Mouse (Mus musculus): Measurements from ENCODE around the gene 1600014C23Rik. TPM values are rescaled to one million over a fixed set of nuclear protein-coding genes. Genes with fewer than 3 reads are reported as not detected.

1600014C23Rik gene
- polyA plus RNA-seq, 1 experiment = not detected

DNA sequence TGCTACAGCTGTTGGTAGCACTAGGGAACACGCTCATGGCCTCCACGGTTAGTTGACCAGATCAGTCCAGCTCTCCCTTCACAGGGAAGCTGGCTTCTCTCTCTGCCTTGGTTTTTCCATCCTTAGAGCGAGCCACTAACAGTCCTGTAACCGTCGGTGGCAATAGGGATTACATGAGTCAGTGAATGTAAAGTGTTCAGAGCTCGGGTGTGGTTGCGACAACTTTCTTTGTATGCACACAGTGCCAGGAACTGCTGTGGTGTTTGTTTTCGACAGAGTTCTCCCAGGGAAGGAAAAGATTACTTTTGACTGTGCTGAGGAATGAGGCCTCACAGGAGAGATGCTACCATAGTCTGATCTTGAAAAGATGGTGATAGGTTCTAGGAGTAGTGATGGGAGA lies 29.5 kb upstream of the 1600014C23Rik start:
- Histone ChIP-seq H3K9ac (ENCODE audit: low read depth, poor library complexity, severe bottlenecking) (no peak overlapping the region), H3K9me3 (replicated peaks; ENCODE audit: control insufficient read depth, insufficient read depth, low read length, poor library complexity, severe bottlenecking) (no peaks in the 10 kb centered on the region), H3K36me3 (ENCODE audit: control insufficient read depth, insufficient read depth, low read length, poor library complexity, severe bottlenecking) (no peaks in the 10 kb centered on the region), H3K27ac (ENCODE audit: insufficient read depth, low read length) (no peak overlapping the region), H3K4me3 (ENCODE audit: low read depth, low read length) (peak overlapping the region; percentile 20; the same call in 1 of the 2 replicates), H3K4me1 (ENCODE audit: control insufficient read depth, insufficient read depth, low read length) (peaks cover 14% of the 10 kb centered on the region), H3K27me3 (ENCODE audit: control insufficient read depth, insufficient read depth, low read length, poor library complexity, severe bottlenecking) (no peaks in the 10 kb centered on the region)
- TF ChIP-seq POLR2A (IDR thresholded peaks at IDR 0.05; ENCODE audit: insufficient read depth, low read length) = no peak
- no peak for TF ChIP-seq EP300 (IDR thresholded peaks at IDR 0.05; ENCODE audit: insufficient read depth, low read depth, low read length)
- TF ChIP-seq CTCF (IDR thresholded peaks at IDR 0.05; ENCODE audit: low read depth, low read length) = no peak

DNA sequence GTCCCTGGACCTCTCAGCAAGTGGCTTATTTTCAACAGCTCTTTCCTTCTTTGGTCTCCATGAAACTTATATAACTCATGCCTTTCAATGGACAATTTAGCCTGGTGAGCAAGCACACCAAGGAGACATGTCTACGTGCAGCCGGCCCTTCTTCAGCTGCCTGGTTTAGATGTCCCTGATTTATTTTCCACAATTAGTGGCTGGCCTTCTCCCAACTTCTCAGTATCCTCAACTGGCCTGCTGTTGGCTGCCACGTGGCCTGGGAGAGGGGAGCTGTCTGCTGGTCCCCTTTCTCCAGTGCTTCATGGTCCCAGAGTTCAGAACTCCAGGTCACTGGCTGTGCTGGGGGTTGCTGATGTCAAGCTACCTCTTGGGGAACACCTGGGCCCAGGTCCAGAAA lies 28.3 kb upstream of the 1600014C23Rik start:
- Histone ChIP-seq H3K4me1 (ENCODE audit: control insufficient read depth, insufficient read depth, low read length) (peaks cover 11% of the 10 kb centered on the region), H3K4me3 (ENCODE audit: low read depth, low read length) (no peak overlapping the region), H3K36me3 (ENCODE audit: control insufficient read depth, insufficient read depth, low read length, poor library complexity, severe bottlenecking) (no peaks in the 10 kb centered on the region), H3K27ac (ENCODE audit: insufficient read depth, low read length) (no peak overlapping the region), H3K27me3 (ENCODE audit: control insufficient read depth, insufficient read depth, low read length, poor library complexity, severe bottlenecking) (no peaks in the 10 kb centered on the region), H3K9ac (ENCODE audit: low read depth, poor library complexity, severe bottlenecking) (no peak overlapping the region), H3K9me3 (replicated peaks; ENCODE audit: control insufficient read depth, insufficient read depth, low read length, poor library complexity, severe bottlenecking) (no peaks in the 10 kb centered on the region)
- TF ChIP-seq EP300 (IDR thresholded peaks at IDR 0.05; ENCODE audit: insufficient read depth, low read depth, low read length) = no peak
- no peak for TF ChIP-seq POLR2A (IDR thresholded peaks at IDR 0.05; ENCODE audit: insufficient read depth, low read length)

DNA sequence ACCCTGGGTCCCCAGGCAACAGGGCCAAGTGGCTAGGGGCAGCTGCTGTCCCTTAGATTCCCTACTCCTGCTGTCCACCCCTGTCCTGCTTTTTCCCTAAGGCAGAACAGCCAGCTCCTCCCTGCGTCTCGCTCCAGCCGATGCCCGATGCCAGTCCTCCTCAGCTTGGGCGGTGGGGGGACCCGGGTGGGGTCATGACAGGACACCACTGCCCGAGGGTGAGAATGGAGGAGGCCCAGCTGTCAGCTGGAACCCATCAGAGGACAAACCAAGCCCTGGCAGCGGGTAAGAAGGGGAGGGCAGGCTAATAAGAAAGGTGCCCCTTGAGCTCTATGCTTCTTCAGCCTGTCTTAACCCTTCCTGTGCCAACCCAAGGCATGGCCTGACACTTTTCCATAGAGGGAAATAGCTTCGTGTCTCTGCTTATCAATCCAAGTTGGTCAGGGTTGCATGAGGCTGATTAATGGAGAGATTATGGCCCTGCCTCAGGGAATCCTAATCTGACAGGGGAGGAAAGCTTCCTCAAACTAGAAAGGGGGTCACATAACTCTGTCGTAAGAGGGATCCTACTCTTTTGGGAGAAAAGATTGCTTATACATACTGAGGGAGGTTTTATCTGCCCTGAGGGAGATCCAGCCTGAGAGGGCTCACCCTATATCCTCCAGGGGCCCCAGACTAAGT lies 27.5 kb upstream of the 1600014C23Rik start:
- H3K4me3 ChIP-seq (ENCODE audit: low read depth, low read length) = no peak overlapping the region
- TF ChIP-seq POLR2A (IDR thresholded peaks at IDR 0.05; ENCODE audit: insufficient read depth, low read length) (no peak), CTCF (IDR thresholded peaks at IDR 0.05; ENCODE audit: low read depth, low read length) (no peak), EP300 (IDR thresholded peaks at IDR 0.05; ENCODE audit: insufficient read depth, low read depth, low read length) (no peak)
- H3K9ac ChIP-seq (ENCODE audit: low read depth, poor library complexity, severe bottlenecking) = no peak overlapping the region
- no peaks in the 10 kb centered on the region for H3K9me3 ChIP-seq (replicated peaks; ENCODE audit: control insufficient read depth, insufficient read depth, low read length, poor library complexity, severe bottlenecking)
- no peaks in the 10 kb centered on the region for H3K27me3 ChIP-seq (ENCODE audit: control insufficient read depth, insufficient read depth, low read length, poor library complexity, severe bottlenecking)
- peaks cover 11% of the 10 kb centered on the region for H3K4me1 ChIP-seq (ENCODE audit: control insufficient read depth, insufficient read depth, low read length)
- no peak overlapping the region for H3K27ac ChIP-seq (ENCODE audit: insufficient read depth, low read length)
- no peaks in the 10 kb centered on the region for H3K36me3 ChIP-seq (ENCODE audit: control insufficient read depth, insufficient read depth, low read length, poor library complexity, severe bottlenecking)

DNA sequence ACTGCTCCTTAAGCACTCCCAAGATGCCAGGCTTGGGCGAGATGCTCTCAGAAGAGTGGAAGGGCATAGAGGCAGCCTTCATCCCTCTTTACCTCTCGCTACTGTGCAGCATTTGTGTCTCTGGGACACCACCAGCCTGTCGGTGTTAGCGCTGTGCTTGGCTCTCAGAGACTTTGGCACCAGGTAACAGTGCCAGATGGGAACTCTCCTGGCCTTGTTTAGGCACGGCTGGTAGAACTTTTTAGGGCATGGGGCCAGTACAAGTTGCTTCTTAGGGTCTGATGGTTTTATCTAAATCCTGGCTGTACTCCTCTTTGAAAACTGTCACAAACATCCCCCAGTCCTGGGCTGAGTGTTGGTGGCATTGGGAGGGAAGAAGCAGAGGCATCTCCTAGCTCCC lies 26.1 kb upstream of the 1600014C23Rik start:
- no peaks in the 10 kb centered on the region for H3K9me3 ChIP-seq (replicated peaks; ENCODE audit: control insufficient read depth, insufficient read depth, low read length, poor library complexity, severe bottlenecking)
- no peak overlapping the region for H3K9ac ChIP-seq (ENCODE audit: low read depth, poor library complexity, severe bottlenecking)
- TF ChIP-seq CTCF (IDR thresholded peaks at IDR 0.05; ENCODE audit: low read depth, low read length) (no peak), POLR2A (IDR thresholded peaks at IDR 0.05; ENCODE audit: insufficient read depth, low read length) (no peak), EP300 (IDR thresholded peaks at IDR 0.05; ENCODE audit: insufficient read depth, low read depth, low read length) (no peak)
- H3K4me3 ChIP-seq (ENCODE audit: low read depth, low read length) = no peak overlapping the region
- peaks cover 4% of the 10 kb centered on the region for H3K4me1 ChIP-seq (ENCODE audit: control insufficient read depth, insufficient read depth, low read length)
- no peaks in the 10 kb centered on the region for H3K36me3 ChIP-seq (ENCODE audit: control insufficient read depth, insufficient read depth, low read length, poor library complexity, severe bottlenecking)
- H3K27me3 ChIP-seq (ENCODE audit: control insufficient read depth, insufficient read depth, low read length, poor library complexity, severe bottlenecking) = no peaks in the 10 kb centered on the region
- no peak overlapping the region for H3K27ac ChIP-seq (ENCODE audit: insufficient read depth, low read length)

DNA sequence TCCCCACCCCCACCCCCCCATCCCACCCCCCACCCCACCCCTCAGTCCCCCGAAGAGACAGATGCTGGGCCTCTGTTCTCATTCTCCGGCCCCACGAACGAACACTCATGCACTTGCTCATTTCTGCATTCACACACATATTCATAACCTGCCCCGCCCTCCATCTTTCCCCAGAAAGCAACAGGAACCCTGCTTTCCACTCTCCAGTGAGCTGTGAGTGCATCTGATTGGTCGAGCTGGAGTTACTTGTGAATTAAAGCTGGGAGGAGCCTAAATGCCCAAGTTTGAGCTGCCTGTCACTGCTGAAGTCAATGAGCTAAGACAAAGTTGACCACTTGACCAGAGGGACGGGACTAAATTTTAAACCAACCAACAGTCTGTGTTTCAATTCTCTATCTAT lies 25.2 kb upstream of the 1600014C23Rik start:
- no peaks in the 10 kb centered on the region for H3K36me3 ChIP-seq (ENCODE audit: control insufficient read depth, insufficient read depth, low read length, poor library complexity, severe bottlenecking)
- no peak overlapping the region for H3K4me3 ChIP-seq (ENCODE audit: low read depth, low read length)
- H3K27me3 ChIP-seq (ENCODE audit: control insufficient read depth, insufficient read depth, low read length, poor library complexity, severe bottlenecking) = no peaks in the 10 kb centered on the region
- no peaks in the 10 kb centered on the region for H3K9me3 ChIP-seq (replicated peaks; ENCODE audit: control insufficient read depth, insufficient read depth, low read length, poor library complexity, severe bottlenecking)
- TF ChIP-seq POLR2A (IDR thresholded peaks at IDR 0.05; ENCODE audit: insufficient read depth, low read length) = no peak
- no peak for TF ChIP-seq EP300 (IDR thresholded peaks at IDR 0.05; ENCODE audit: insufficient read depth, low read depth, low read length)
- H3K27ac ChIP-seq (ENCODE audit: insufficient read depth, low read length) = no peak overlapping the region
- H3K4me1 ChIP-seq (ENCODE audit: control insufficient read depth, insufficient read depth, low read length) = peaks cover 4% of the 10 kb centered on the region
- no peak overlapping the region for H3K9ac ChIP-seq (ENCODE audit: low read depth, poor library complexity, severe bottlenecking)

DNA sequence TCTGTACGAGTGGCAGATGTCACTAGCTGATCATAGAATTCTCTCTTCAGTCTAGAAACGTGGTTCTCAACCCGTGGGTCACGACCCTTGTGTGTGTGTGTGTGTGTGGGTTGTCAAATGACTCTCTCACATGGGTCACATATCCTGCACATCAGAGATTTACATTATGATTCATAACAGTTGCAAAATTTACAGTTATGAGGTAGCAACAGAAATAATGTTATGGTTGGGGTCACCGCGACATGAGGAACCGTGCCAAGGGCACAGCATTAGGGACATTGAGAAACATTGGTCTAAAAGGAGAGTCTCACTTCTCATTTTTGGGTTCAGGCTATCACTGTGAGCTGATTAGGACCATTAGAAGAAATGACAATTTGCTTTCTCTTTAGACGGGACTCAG lies 24.3 kb upstream of the 1600014C23Rik start:
- TF ChIP-seq POLR2A (IDR thresholded peaks at IDR 0.05; ENCODE audit: insufficient read depth, low read length) (no peak), EP300 (IDR thresholded peaks at IDR 0.05; ENCODE audit: insufficient read depth, low read depth, low read length) (no peak), CTCF (IDR thresholded peaks at IDR 0.05; ENCODE audit: low read depth, low read length) (no peak)
- Histone ChIP-seq H3K4me1 (ENCODE audit: control insufficient read depth, insufficient read depth, low read length) (peaks cover 2% of the 10 kb centered on the region), H3K36me3 (ENCODE audit: control insufficient read depth, insufficient read depth, low read length, poor library complexity, severe bottlenecking) (no peaks in the 10 kb centered on the region), H3K4me3 (ENCODE audit: low read depth, low read length) (no peak overlapping the region), H3K27me3 (ENCODE audit: control insufficient read depth, insufficient read depth, low read length, poor library complexity, severe bottlenecking) (no peaks in the 10 kb centered on the region), H3K9me3 (replicated peaks; ENCODE audit: control insufficient read depth, insufficient read depth, low read length, poor library complexity, severe bottlenecking) (no peaks in the 10 kb centered on the region), H3K27ac (ENCODE audit: insufficient read depth, low read length) (no peak overlapping the region), H3K9ac (ENCODE audit: low read depth, poor library complexity, severe bottlenecking) (no peak overlapping the region)

Measured in ES-Bruce4 (cell line).